Mouse (Mus musculus) forebrain, embryonic 12.5 days (tissue): ENCODE measurements at regions not wholly inside any gene's neighbourhood (a gene's known extent, or its start where the extent isn't known, plus 50 kb on each side); places are given as distances from the start of the nearest gene placed in this dataset.

Source experiments
- ATAC-seq: fragments of 200-750 bp; cut with Nextera tagmentation; 2 replicates; pipeline ENCODE4 v1.8.0; 2017; ENCODE audit warnings: moderate TSS enrichment; ENCODE audit not compliant: low FRiP score
- H3K27ac ChIP-seq: fragments of 300-500 bp; sonication (generic); 2 replicates; pipeline ENCODE4 v1.5.1; 2016; ENCODE audit warnings: mild to moderate bottlenecking
- H3K27me3 ChIP-seq: fragments of 300-500 bp; sonication (generic); 2 replicates; pipeline ENCODE4 v1.6.1; 2016; ENCODE audit warnings: mild to moderate bottlenecking
- H3K36me3 ChIP-seq: fragments of 300-500 bp; sonication (generic); replicated peaks from 2 replicates; pipeline ENCODE4 v1.6.1; 2016; ENCODE audit warnings: mild to moderate bottlenecking
- H3K4me1 ChIP-seq: fragments of 300-500 bp; sonication (generic); 2 replicates; pipeline ENCODE4 v1.6.1; 2016
- H3K4me2 ChIP-seq: fragments of 300-500 bp; sonication (generic); 2 replicates; pipeline ENCODE4 v1.6.1; 2016; ENCODE audit warnings: mild to moderate bottlenecking, moderate library complexity
- H3K4me3 ChIP-seq: fragments of 300-500 bp; sonication (generic); replicated peaks from 2 replicates; pipeline ENCODE4 v1.5.1; 2016; ENCODE audit warnings: mild to moderate bottlenecking
- H3K9ac ChIP-seq: fragments of 300-500 bp; sonication (generic); 2 replicates; pipeline ENCODE4 v1.6.1; 2016; ENCODE audit warnings: mild to moderate bottlenecking
- H3K9me3 ChIP-seq: fragments of 300-500 bp; sonication (generic); 2 replicates; pipeline ENCODE4 v1.6.1; 2016
- WGBS: fragments of 180-500 bp; shearing (Covaris S2); methylation state at CpG from one replicate; pipeline ENCODE4 v1.1.7; 2016; 5-methylcytosine and 5-hydroxymethylcytosine counted together

DNA sequence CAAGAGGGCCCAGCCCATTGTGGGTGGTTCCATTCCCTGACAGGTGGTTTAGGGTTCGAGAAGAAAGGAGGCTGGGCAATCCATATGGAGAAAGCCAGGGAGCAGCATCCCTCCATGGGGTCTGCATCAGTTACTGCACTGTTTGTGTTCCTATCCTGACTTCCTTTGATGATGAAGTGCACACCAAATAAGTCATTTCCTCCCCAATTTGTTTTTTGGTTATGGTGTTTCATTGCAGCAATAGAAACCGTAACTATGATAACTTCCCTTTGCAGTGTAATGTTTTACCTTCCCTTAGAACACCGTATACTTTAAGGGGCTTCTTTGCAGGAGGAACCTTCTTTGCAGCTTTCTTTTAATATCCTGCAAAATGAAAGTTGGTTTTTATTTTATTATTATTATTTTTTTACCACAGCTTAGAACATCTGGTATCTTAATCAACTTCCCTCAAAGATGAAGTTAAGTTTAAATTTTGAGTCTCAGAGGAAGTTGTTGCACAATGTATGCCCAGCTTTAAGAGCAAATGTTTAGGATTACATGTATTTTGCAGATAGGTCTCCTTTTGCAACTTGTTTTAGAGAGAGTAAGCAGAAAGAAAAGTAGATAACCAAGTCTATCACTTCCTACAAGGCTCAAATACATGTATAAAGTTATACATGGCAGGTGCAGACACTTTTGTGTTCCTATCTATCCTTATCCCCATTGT, 1059.1 kb downstream of the Diaph2 start:
- Histone ChIP-seq H3K27me3 (no peaks in the 10 kb centered on the region), H3K4me2 (no peak overlapping the region), H3K4me3 (no peak overlapping the region), H3K9me3 (no peaks in the 10 kb centered on the region), H3K36me3 (no peaks in the 10 kb centered on the region), H3K4me1 (no peaks in the 10 kb centered on the region), H3K9ac (no peak overlapping the region), H3K27ac (no peak overlapping the region)
- ATAC-seq: no peak
- WGBS: 79% methylated on average over 3 of the region's 3 CpGs

DNA sequence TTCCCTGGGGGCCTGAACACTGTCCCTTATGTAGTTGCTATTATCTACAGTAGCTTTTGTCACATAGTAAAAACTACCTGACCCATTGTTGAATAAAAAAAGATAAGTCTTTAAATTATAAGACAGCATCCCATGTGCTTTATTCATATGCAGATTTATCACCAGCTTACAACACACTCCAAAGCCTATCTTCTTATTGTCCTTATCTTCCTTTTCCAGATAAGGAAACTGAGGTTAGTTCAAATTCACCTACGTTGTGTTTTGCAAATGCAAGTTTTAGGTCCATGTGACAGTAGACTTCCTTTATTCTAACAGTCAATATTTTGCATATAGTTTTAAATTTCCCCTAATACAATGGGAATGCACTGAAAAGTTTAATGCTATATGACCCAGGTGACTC, 1069.4 kb downstream of the Diaph2 start:
- Histone ChIP-seq H3K27me3 (no peaks in the 10 kb centered on the region), H3K9me3 (no peaks in the 10 kb centered on the region), H3K4me1 (no peaks in the 10 kb centered on the region), H3K4me2 (no peak overlapping the region), H3K27ac (no peak overlapping the region), H3K9ac (no peak overlapping the region), H3K36me3 (no peaks in the 10 kb centered on the region), H3K4me3 (no peak overlapping the region)
- ATAC-seq: no peak
- WGBS: 81% methylated on average over 1 of the region's 1 CpGs

- Histone ChIP-seq H3K9me3 (no peaks in the 10 kb centered on the region), H3K27me3 (no peaks in the 10 kb centered on the region), H3K27ac (no peak overlapping the region), H3K36me3 (no peaks in the 10 kb centered on the region), H3K4me3 (no peak overlapping the region), H3K4me2 (no peak overlapping the region), H3K9ac (no peak overlapping the region), H3K4me1 (no peaks in the 10 kb centered on the region)
- ATAC-seq: no peak
- 88% methylated on average over 1 of the region's 1 CpGs for WGBS
These were observed 1070.2 kb downstream of the Diaph2 start for GRCm38 (mm10) chrX:130819707-130820106.

DNA sequence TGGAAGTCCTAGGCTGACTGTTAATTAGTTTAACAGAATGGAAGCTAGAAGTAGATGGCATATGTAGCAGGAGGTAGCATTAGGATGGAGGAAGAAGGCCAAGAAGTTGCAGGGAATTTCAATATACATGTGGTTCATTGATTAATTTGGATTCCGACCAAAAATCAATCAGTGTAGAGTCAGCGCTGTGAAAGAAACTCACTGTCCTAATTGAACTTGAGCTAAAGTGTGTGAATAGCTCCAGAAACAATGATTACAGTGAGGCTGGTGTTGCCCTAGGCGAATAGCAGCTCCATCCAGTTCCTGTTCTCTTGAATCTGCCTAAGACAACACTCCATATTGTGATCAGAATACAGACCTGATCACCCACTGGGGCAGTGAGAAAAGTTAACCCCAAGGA, 1070.6 kb downstream of the Diaph2 start:
- peak; percentile 51; the same call in 1 of the 2 replicates for ATAC-seq
- Histone ChIP-seq H3K9ac (no peak overlapping the region), H3K4me2 (no peak overlapping the region), H3K9me3 (no peaks in the 10 kb centered on the region), H3K27ac (no peak overlapping the region), H3K27me3 (no peaks in the 10 kb centered on the region), H3K36me3 (no peaks in the 10 kb centered on the region), H3K4me3 (no peak overlapping the region), H3K4me1 (no peaks in the 10 kb centered on the region)
- 70% methylated on average over 3 of the region's 3 CpGs for WGBS

DNA sequence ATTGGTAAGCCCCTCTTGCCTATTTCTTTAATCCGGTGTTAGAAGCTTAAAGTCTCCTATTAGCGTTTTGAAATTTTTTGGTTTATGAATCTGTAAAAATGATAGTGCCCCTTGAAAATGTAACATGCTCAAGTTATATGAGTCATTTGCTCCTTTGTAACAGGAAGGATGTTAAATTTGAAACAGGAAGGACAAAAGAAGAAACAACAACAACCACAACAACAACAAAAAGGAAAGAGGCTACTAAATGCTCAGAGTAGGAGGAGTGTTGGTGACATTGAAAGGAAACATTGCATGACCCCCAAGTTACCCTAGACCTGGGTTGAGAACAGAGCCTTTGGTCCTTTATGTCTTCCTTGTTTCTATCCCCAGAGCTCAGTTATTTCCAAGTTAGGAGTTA, 1074.4 kb downstream of the Diaph2 start:
- Histone ChIP-seq H3K9me3 (no peaks in the 10 kb centered on the region), H3K4me3 (no peak overlapping the region), H3K4me1 (no peaks in the 10 kb centered on the region), H3K27ac (no peak overlapping the region), H3K9ac (no peak overlapping the region), H3K4me2 (no peak overlapping the region), H3K36me3 (no peaks in the 10 kb centered on the region), H3K27me3 (no peaks in the 10 kb centered on the region)
- ATAC-seq: no peak
- WGBS: 97% methylated on average over 2 of the region's 2 CpGs

GRCm38 (mm10) chrX:130835835-130836234, 1086.3 kb downstream of the Diaph2 start:
- Histone ChIP-seq H3K4me3 (no peak overlapping the region), H3K4me2 (no peak overlapping the region), H3K9me3 (no peaks in the 10 kb centered on the region), H3K9ac (no peak overlapping the region), H3K4me1 (no peaks in the 10 kb centered on the region), H3K36me3 (no peaks in the 10 kb centered on the region), H3K27me3 (no peaks in the 10 kb centered on the region), H3K27ac (no peak overlapping the region)
- ATAC-seq: no peak

GRCm38 (mm10) chrX:130843141-130843540, 1093.6 kb downstream of the Diaph2 start:
- H3K27me3 ChIP-seq: no peaks in the 10 kb centered on the region
- no peak for ATAC-seq
- H3K27ac ChIP-seq: no peak overlapping the region
- H3K4me2 ChIP-seq: no peak overlapping the region
- H3K9ac ChIP-seq: no peak overlapping the region
- WGBS: 82% methylated on average over 3 of the region's 3 CpGs
- H3K4me3 ChIP-seq: no peak overlapping the region
- no peaks in the 10 kb centered on the region for H3K36me3 ChIP-seq
- no peaks in the 10 kb centered on the region for H3K4me1 ChIP-seq
- H3K9me3 ChIP-seq: no peaks in the 10 kb centered on the region

DNA sequence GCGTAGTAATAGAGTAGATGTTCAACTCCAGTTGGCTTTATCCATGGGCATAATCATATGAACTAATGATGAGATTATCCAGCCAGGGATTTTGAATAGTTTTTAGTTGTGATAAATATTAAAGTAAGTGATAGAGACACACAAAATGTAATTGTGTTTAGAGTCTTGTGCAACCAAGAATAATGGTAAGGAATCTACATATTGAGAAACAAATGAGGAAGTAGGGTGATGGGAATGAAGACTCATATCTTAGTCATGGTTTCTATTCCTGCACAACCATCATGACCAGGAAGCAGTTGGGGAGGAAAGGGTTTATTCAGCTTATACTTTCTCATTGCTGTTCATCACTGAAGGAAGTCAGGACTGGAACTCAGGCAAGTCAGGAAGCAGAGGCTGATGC, 1117.0 kb downstream of the Diaph2 start:
- H3K4me1 ChIP-seq: no peaks in the 10 kb centered on the region
- no peaks in the 10 kb centered on the region for H3K9me3 ChIP-seq
- no peak overlapping the region for H3K27ac ChIP-seq
- no peak for ATAC-seq
- H3K9ac ChIP-seq: no peak overlapping the region
- H3K36me3 ChIP-seq: no peaks in the 10 kb centered on the region
- H3K27me3 ChIP-seq: no peaks in the 10 kb centered on the region
- no peak overlapping the region for H3K4me3 ChIP-seq
- WGBS: 83% methylated on average over 1 of the region's 1 CpGs
- no peak overlapping the region for H3K4me2 ChIP-seq

DNA sequence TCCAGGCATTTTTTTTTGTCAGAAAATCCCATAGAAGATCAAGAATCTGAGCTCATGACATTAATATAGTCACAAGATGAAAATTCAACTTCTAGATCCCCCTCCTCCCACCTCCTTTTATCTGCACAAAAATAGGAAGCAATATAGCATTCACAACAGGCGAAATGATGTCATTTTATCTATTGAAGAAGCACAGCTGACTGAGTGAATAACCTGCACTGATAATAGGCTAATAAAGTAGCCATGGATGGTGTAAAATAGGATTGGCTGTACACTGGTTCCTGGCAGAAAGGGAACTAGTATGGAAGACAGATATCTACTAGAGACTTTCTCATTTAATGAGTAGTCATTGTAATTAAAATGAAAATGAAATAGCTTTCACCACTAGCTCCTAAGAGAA, 1124.6 kb downstream of the Diaph2 start:
- Histone ChIP-seq H3K4me1 (no peaks in the 10 kb centered on the region), H3K4me3 (no peak overlapping the region), H3K36me3 (no peaks in the 10 kb centered on the region), H3K4me2 (no peak overlapping the region), H3K27ac (no peak overlapping the region), H3K9ac (no peak overlapping the region), H3K27me3 (no peaks in the 10 kb centered on the region), H3K9me3 (no peaks in the 10 kb centered on the region)
- ATAC-seq: no peak
- 47% methylated on average over 1 of the region's 1 CpGs for WGBS

DNA sequence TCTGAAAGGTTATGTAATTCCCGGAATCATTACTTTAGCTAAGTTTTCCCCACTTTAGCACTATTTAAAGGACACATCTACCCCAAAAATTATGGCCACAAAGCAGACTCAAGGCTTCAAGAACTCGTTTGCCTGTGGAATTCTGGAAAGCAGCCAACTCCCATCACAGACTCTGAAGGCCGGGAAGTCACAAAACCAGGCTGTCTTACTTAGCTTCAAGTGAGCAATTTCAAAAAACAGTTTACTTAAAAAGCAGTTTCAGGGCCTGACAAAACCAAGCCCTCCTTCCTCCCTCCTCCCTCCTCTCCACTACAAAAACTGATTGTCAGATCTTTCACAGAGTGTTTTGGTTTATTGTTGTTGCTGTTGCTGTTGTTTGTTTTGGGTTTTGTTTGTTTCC, 1125.7 kb downstream of the Diaph2 start:
- Histone ChIP-seq H3K27ac (no peak overlapping the region), H3K4me3 (no peak overlapping the region), H3K9ac (no peak overlapping the region), H3K4me2 (no peak overlapping the region), H3K27me3 (no peaks in the 10 kb centered on the region), H3K9me3 (no peaks in the 10 kb centered on the region), H3K36me3 (no peaks in the 10 kb centered on the region), H3K4me1 (no peaks in the 10 kb centered on the region)
- WGBS: 35% methylated on average over 3 of the region's 3 CpGs
- ATAC-seq: no peak

GRCm38 (mm10) chrX:130876120-130876519, 1126.6 kb downstream of the Diaph2 start:
- no peak overlapping the region for H3K4me3 ChIP-seq
- no peak for ATAC-seq
- no peaks in the 10 kb centered on the region for H3K9me3 ChIP-seq
- H3K27me3 ChIP-seq: no peaks in the 10 kb centered on the region
- H3K36me3 ChIP-seq: no peaks in the 10 kb centered on the region
- 91% methylated on average over 4 of the region's 4 CpGs for WGBS
- H3K27ac ChIP-seq: no peak overlapping the region
- H3K4me2 ChIP-seq: no peak overlapping the region
- no peaks in the 10 kb centered on the region for H3K4me1 ChIP-seq
- H3K9ac ChIP-seq: no peak overlapping the region
